Comparison of ENCODE assay signal across 11 mouse cellular contexts in genomic region chr19:30107221-30107845, GRCm38 (mm10).
DNase-seq lines count a peak whose midpoint lies in the region; ATAC-seq and TF ChIP-seq lines count a peak whose summit lies in the region.
"Had no signal": no experiment of that assay in that cellular context is flagged by ENCODE, and none has a peak within 500 bp of the region (broad histone marks: within the 10 kb centered on the region; RNA-seq: fewer than 3 reads in every experiment).

No protein-coding gene starts in this region.

- H3K9me3 ChIP-seq in forebrain, embryonic 12.5 days, result no peaks in the 10 kb centered on the region
- no peaks in the 10 kb centered on the region for H3K9me3 ChIP-seq in forebrain, embryonic 10.5 days
- H3K9me3 ChIP-seq: liver, embryonic 13.5 days had no signal

- no peaks in the 10 kb centered on the region for H3K79me2 ChIP-seq in macrophage (ENCODE audit: inconsistent target)

- no peak for ATAC-seq in forebrain, embryonic 12.5 days (ENCODE audit: low FRiP score)

- H3K4me2 ChIP-seq in forebrain, embryonic 12.5 days, result no peak overlapping the region
- H3K4me2 ChIP-seq: liver, embryonic 13.5 days had no signal

- 68% methylated on average over 10 of the region's 10 CpGs for WGBS in forebrain, embryonic 12.5 days
- 75% methylated on average over 10 of the region's 10 CpGs for WGBS in forebrain, embryonic 10.5 days
- 58% methylated on average over 10 of the region's 10 CpGs for WGBS in macrophage (ENCODE audit: missing documents)

- intact Hi-C loops in gastrocnemius, postnatal 14 days (cut with DNase I; ENCODE audit: low total_unique reads), result no loop called here

- H3K4me1 ChIP-seq in forebrain, embryonic 12.5 days, result peaks cover 20% of the 10 kb centered on the region
- peaks cover 12% of the 10 kb centered on the region for H3K4me1 ChIP-seq in forebrain, embryonic 10.5 days
- H3K4me1 ChIP-seq in embryonic fibroblast, embryonic 13.5 days (ENCODE audit: control insufficient read depth, insufficient read depth, low read length), result 0 out of 2 replicates have a peak, but pooled peaks cover 5% of the 10 kb centered on the region

- DNase-seq in forebrain, embryonic 10.5 days (ENCODE audit: extremely low spot score, low spot score), result no peak
- DNase-seq in 3134 (ENCODE audit: extremely low read depth, insufficient read length, low spot score), result peak; percentile 26
- no peak for DNase-seq in left cerebral cortex, adult 18-20 months (ENCODE audit: low spot score in 2 of 2)
- DNase-seq in gastrocnemius, postnatal 14 days, result no peak
- DNase-seq in layer of hippocampus, adult 8-10 months (ENCODE audit: low spot score in 2 of 2), result no peak
- DNase-seq: cerebellum, postnatal 25 days; kidney, adult 2 months; liver, embryonic 13.5 days had no signal

- H3K27me3 ChIP-seq in forebrain, embryonic 12.5 days, result no peaks in the 10 kb centered on the region
- H3K27me3 ChIP-seq in forebrain, embryonic 10.5 days (ENCODE audit: poor library complexity, severe bottlenecking), result no peaks in the 10 kb centered on the region
- H3K27me3 ChIP-seq: liver, embryonic 13.5 days had no signal

- H3K9ac ChIP-seq in forebrain, embryonic 12.5 days, result no peak overlapping the region
- H3K9ac ChIP-seq: liver, embryonic 13.5 days had no signal

- TF ChIP-seq CTCF in embryonic fibroblast, embryonic 13.5 days (IDR thresholded peaks at IDR 0.05; ENCODE audit: borderline replicate concordance, insufficient read depth, low read length), result no peak

- H3K36me3 ChIP-seq in forebrain, embryonic 12.5 days (replicated peaks), result peaks cover 30% of the 10 kb centered on the region
- H3K36me3 ChIP-seq in forebrain, embryonic 10.5 days (replicated peaks), result peaks cover 83% of the 10 kb centered on the region
- H3K36me3 ChIP-seq in macrophage (ENCODE audit: inconsistent target), result no peaks in the 10 kb centered on the region
- H3K36me3 ChIP-seq: liver, embryonic 13.5 days had no signal

- TF ChIP-seq POLR2A in embryonic fibroblast, embryonic 13.5 days (IDR thresholded peaks at IDR 0.05; ENCODE audit: low read depth, low read length), result no peak

- peak overlapping the region; percentile 36; the same call in 1 of the 2 replicates for H3K27ac ChIP-seq in forebrain, embryonic 12.5 days
- no peak overlapping the region for H3K27ac ChIP-seq in forebrain, embryonic 10.5 days
- 0 out of 2 replicates have a peak overlapping the region, but pooled peaks have one; percentile 3 for H3K27ac ChIP-seq in embryonic fibroblast, embryonic 13.5 days (ENCODE audit: insufficient read depth, low read length)
- peak overlapping the region; percentile 40 for H3K27ac ChIP-seq in macrophage
- H3K27ac ChIP-seq: liver, embryonic 13.5 days had no signal

- no peak overlapping the region for H3K4me3 ChIP-seq in forebrain, embryonic 12.5 days (replicated peaks)
- no peak overlapping the region for H3K4me3 ChIP-seq in forebrain, embryonic 10.5 days
- H3K4me3 ChIP-seq in embryonic fibroblast, embryonic 13.5 days (ENCODE audit: insufficient read depth, low read length), result no peak overlapping the region
- no peak overlapping the region for H3K4me3 ChIP-seq in macrophage (ENCODE audit: inconsistent target)
- H3K4me3 ChIP-seq: liver, embryonic 13.5 days had no signal
